Mouse (Mus musculus): Measurements from ENCODE around the gene Tmem107. TPM values are rescaled to one million over a fixed set of nuclear protein-coding genes. Genes with fewer than 3 reads are reported as not detected.
A peak's percentile ranks its signal among the peaks of the same experiment; 100 is the strongest.

Tmem107 gene
- polyA plus RNA-seq, 1 experiment from 2014 or later, result 28.2 TPM

DNA sequence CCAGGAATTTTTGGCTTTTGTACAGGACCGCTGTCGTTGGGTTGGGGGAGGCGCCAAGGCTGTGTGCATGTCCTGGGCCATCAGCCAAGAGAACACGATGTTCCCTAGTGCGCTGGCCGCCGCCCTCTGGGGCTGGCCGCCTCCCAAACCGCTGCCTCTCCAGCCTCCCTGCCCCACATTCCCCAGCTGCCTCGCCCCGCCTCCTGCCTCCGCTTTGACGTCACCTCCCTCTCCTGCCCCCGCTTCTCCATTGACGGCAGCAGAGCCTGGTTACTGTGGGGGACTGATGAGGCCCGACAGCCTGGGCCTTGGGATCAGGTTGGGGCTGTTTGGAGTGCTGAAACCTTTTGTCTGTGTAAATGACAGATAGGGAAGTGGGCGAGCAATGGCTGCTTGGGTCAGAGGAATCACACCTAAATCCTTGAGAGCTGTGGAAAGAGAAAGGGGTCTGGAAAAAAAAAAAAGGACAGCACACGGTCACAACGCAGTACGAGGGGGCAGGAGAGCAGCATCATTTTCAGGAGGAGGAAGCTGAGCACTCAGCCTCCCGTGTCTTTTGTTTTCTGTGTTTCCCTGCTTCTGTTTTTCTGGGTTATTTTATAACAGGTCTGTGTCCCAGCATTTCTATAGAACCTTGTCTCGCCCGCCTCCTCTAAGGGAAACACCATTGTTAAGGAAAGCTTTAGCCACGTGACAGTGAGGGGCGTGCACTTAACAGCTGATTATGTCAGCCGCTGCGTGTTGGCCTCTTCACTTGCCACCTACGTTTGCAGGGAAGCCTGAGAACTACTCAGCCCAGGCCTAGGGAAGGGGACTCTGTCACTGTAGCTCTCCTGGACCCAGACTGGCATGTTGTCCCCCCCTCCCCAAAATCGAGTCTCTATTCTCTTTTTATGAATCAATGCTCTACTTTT lies 26.6 kb downstream of the Tmem107 start:
- ATAC-seq (replicated peaks; ENCODE audit: insufficient number of reproducible peaks, low FRiP score, low TSS enrichment), result peak; percentile 40
- Histone ChIP-seq H3K9me3 (replicated peaks; ENCODE audit: control insufficient read depth, low read length) (no peaks in the 10 kb centered on the region), H3K9ac (ENCODE audit: low read depth, low read length) (peak overlapping the region; percentile 70), H3K36me3 (ENCODE audit: control insufficient read depth, insufficient read depth, low read length) (peaks cover 7% of the 10 kb centered on the region; the same call in 1 of the 2 replicates), H3K27ac (ENCODE audit: low read depth, low read length) (peak overlapping the region; percentile 96), H3K4me1 (ENCODE audit: control insufficient read depth, insufficient read depth, low read length) (peaks cover 50% of the 10 kb centered on the region), H3K27me3 (ENCODE audit: control insufficient read depth, insufficient read depth, low read length) (no peaks in the 10 kb centered on the region), H3K4me2 (peak overlapping the region; percentile 94), H3K4me3 (ENCODE audit: low read depth, low read length) (peak overlapping the region; percentile 44)
- 2% methylated on average over 29 of the region's 29 CpGs for WGBS (ENCODE audit: insufficient replicate concordance)

DNA sequence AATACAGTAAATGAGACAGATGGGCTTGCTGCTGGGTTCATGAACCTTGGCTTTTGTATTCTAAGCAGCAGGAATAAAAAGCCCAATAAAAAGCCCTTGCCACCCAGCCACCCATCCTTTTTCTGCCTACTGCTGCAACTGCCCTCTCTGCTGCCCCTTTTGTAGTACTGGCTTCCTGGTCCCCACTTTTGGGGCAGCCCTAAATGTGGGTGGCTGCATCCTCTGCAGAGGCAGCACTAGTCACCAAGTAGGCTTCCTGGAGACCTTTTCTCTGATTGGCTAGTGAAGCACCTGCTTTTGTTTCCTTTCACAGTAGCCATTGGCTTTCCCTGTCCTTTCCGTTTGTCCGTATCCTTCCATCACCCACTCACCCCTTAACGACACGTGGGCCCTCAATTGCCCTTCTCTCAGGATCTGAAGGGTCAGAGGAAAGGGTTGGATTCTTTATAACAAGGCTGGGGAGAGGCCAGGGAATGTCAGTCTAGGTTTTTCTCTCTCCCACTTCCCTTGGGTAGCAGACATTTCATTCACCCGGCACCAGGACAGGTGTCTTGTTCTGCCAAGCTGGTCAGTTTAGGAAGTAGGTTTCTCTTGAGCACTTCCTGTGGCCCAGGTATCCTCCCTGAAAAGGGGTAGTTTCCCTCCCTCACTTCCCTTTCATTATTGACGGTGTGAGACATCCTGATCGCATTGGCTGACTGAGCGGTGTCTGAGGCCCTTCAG lies 27.6 kb downstream of the Tmem107 start:
- H3K4me2 ChIP-seq, result peak overlapping the region; percentile 94
- peaks cover 10% of the 10 kb centered on the region for H3K36me3 ChIP-seq (ENCODE audit: control insufficient read depth, insufficient read depth, low read length)
- no peaks in the 10 kb centered on the region for H3K27me3 ChIP-seq (ENCODE audit: control insufficient read depth, insufficient read depth, low read length)
- H3K4me1 ChIP-seq (ENCODE audit: control insufficient read depth, insufficient read depth, low read length), result peaks cover 48% of the 10 kb centered on the region
- WGBS (ENCODE audit: insufficient replicate concordance), result 28% methylated on average over 8 of the region's 8 CpGs
- peak overlapping the region; percentile 70; the same call in 1 of the 2 replicates for H3K9ac ChIP-seq (ENCODE audit: low read depth, low read length)
- no peak for ATAC-seq (replicated peaks; ENCODE audit: insufficient number of reproducible peaks, low FRiP score, low TSS enrichment)
- H3K27ac ChIP-seq (ENCODE audit: low read depth, low read length), result peak overlapping the region; percentile 96
- H3K9me3 ChIP-seq (replicated peaks; ENCODE audit: control insufficient read depth, low read length), result no peaks in the 10 kb centered on the region
- H3K4me3 ChIP-seq (ENCODE audit: low read depth, low read length), result peak overlapping the region; percentile 58

GRCm38 (mm10) chr11:69098762-69099091 lies 28.1 kb downstream of the Tmem107 start:
- ATAC-seq (replicated peaks; ENCODE audit: insufficient number of reproducible peaks, low FRiP score, low TSS enrichment), result peak; percentile 55
- H3K4me1 ChIP-seq (ENCODE audit: control insufficient read depth, insufficient read depth, low read length), result peaks cover 48% of the 10 kb centered on the region

DNA sequence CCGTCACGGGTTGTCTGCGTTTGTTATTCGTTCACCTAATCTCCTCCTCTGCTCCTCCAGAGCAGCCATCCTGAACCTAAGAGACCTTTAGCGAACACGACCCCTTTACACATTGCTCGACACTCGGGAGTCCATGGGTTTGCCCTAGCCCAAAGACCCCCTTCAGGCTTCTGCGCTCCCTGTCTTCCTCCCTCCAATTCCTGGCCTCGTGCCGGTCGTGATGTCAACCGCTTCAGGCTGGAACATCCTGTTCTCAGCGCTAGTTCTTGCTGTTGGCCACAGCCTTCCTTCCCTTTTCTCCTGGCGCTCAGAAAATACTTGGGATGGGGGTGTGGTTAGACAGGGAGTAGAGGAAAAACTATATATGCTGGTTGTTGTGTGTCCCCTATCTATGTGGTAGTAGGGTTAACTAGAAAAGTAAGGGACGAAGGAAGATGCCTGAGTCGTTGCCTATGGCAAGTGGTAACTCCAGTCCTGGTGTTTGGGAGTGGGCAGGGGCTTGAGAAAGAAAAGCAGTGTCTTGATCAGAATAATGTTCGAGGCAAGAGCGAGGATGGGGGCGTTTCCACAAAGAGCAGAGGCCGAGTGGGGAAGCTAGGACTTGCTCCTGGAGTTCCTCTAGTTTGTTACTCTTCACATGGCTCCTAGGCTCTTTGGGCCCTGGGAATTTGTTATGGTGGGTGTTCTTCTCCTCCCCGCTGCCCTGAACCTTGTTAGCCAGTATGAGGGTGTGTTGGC lies 28.7 kb downstream of the Tmem107 start:
- Histone ChIP-seq H3K36me3 (ENCODE audit: control insufficient read depth, insufficient read depth, low read length) (peaks cover 21% of the 10 kb centered on the region), H3K4me3 (ENCODE audit: low read depth, low read length) (peak overlapping the region; percentile 58), H3K27ac (ENCODE audit: low read depth, low read length) (peak overlapping the region; percentile 96), H3K4me1 (ENCODE audit: control insufficient read depth, insufficient read depth, low read length) (peaks cover 48% of the 10 kb centered on the region), H3K27me3 (ENCODE audit: control insufficient read depth, insufficient read depth, low read length) (no peaks in the 10 kb centered on the region), H3K4me2 (peak overlapping the region; percentile 94), H3K9me3 (replicated peaks; ENCODE audit: control insufficient read depth, low read length) (no peaks in the 10 kb centered on the region), H3K9ac (ENCODE audit: low read depth, low read length) (peak overlapping the region; percentile 69)
- ATAC-seq (replicated peaks; ENCODE audit: insufficient number of reproducible peaks, low FRiP score, low TSS enrichment), result no peak
- WGBS (ENCODE audit: insufficient replicate concordance), result under 1% methylated on average over 22 of the region's 22 CpGs

More at GRCm38 (mm10) chr11:69098762-69099091, 28.1 kb downstream of the Tmem107 start:
- Histone ChIP-seq H3K9ac (ENCODE audit: low read depth, low read length) (peak overlapping the region; percentile 69), H3K27me3 (ENCODE audit: control insufficient read depth, insufficient read depth, low read length) (no peaks in the 10 kb centered on the region), H3K4me2 (peak overlapping the region; percentile 94), H3K36me3 (ENCODE audit: control insufficient read depth, insufficient read depth, low read length) (peaks cover 15% of the 10 kb centered on the region), H3K27ac (ENCODE audit: low read depth, low read length) (peak overlapping the region; percentile 96), H3K4me3 (ENCODE audit: low read depth, low read length) (peak overlapping the region; percentile 58), H3K9me3 (replicated peaks; ENCODE audit: control insufficient read depth, low read length) (no peaks in the 10 kb centered on the region)
- under 1% methylated on average over 19 of the region's 19 CpGs for WGBS (ENCODE audit: insufficient replicate concordance)

DNA sequence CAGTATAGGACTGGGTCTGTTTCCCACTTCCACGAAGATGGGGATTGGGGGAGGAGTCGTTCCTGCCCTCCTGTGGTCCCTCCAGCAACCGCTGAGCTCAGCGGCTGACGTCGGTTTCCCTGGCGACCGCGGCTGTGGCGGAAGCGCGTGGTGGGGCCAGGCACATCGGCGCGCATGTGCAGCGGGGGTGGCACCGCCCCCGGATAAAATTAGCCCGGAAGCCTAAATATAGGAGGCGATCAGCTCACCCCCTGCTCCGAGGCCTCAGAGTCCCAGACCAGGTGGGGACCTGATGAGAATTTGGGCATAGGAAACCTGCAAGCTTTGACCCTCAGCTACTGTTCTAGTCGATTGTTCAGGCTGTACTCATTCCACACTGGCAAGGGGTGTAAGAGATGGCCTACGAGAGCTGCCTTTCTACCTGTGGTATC lies 29.3 kb downstream of the Tmem107 start:
- ATAC-seq (replicated peaks; ENCODE audit: insufficient number of reproducible peaks, low FRiP score, low TSS enrichment), result 0 out of 2 replicates have a peak, but pooled peaks have one; percentile 2
- Histone ChIP-seq H3K4me1 (ENCODE audit: control insufficient read depth, insufficient read depth, low read length) (peaks cover 48% of the 10 kb centered on the region), H3K27me3 (ENCODE audit: control insufficient read depth, insufficient read depth, low read length) (no peaks in the 10 kb centered on the region), H3K9me3 (replicated peaks; ENCODE audit: control insufficient read depth, low read length) (no peaks in the 10 kb centered on the region), H3K4me2 (peak overlapping the region; percentile 94), H3K4me3 (ENCODE audit: low read depth, low read length) (peak overlapping the region; percentile 58), H3K36me3 (ENCODE audit: control insufficient read depth, insufficient read depth, low read length) (peaks cover 24% of the 10 kb centered on the region), H3K9ac (ENCODE audit: low read depth, low read length) (peak overlapping the region; percentile 69), H3K27ac (ENCODE audit: low read depth, low read length) (peak overlapping the region; percentile 96)
- 1% methylated on average over 23 of the region's 23 CpGs for whole genome bisulfite sequencing (ENCODE audit: insufficient replicate concordance)

- Histone ChIP-seq H3K9ac (ENCODE audit: low read depth, low read length) (0 out of 2 replicates have a peak overlapping the region, but pooled peaks have one; percentile 36), H3K4me1 (ENCODE audit: control insufficient read depth, insufficient read depth, low read length) (peaks cover 48% of the 10 kb centered on the region), H3K27me3 (ENCODE audit: control insufficient read depth, insufficient read depth, low read length) (no peaks in the 10 kb centered on the region), H3K9me3 (replicated peaks; ENCODE audit: control insufficient read depth, low read length) (no peaks in the 10 kb centered on the region), H3K27ac (ENCODE audit: low read depth, low read length) (peak overlapping the region; percentile 96), H3K4me3 (ENCODE audit: low read depth, low read length) (no peak overlapping the region), H3K4me2 (peak overlapping the region; percentile 94), H3K36me3 (ENCODE audit: control insufficient read depth, insufficient read depth, low read length) (peaks cover 28% of the 10 kb centered on the region)
- 88% methylated on average over 20 of the region's 20 CpGs for WGBS (ENCODE audit: insufficient replicate concordance)
- no peak for ATAC-seq (replicated peaks; ENCODE audit: insufficient number of reproducible peaks, low FRiP score, low TSS enrichment)
These were observed 30.2 kb downstream of the Tmem107 start for GRCm38 (mm10) chr11:69100639-69101360.

GRCm38 (mm10) chr11:69101604-69102402 lies 31.2 kb downstream of the Tmem107 start:
- peaks cover 38% of the 10 kb centered on the region for H3K4me1 ChIP-seq (ENCODE audit: control insufficient read depth, insufficient read depth, low read length)
- ATAC-seq (replicated peaks; ENCODE audit: insufficient number of reproducible peaks, low FRiP score, low TSS enrichment), result no peak
- no peak overlapping the region for H3K9ac ChIP-seq (ENCODE audit: low read depth, low read length)
- no peak overlapping the region for H3K4me3 ChIP-seq (ENCODE audit: low read depth, low read length)
- no peak overlapping the region for H3K4me2 ChIP-seq
- no peak overlapping the region for H3K27ac ChIP-seq (ENCODE audit: low read depth, low read length)
- WGBS (ENCODE audit: insufficient replicate concordance), result 88% methylated on average over 20 of the region's 21 CpGs
- no peaks in the 10 kb centered on the region for H3K27me3 ChIP-seq (ENCODE audit: control insufficient read depth, insufficient read depth, low read length)
- H3K9me3 ChIP-seq (replicated peaks; ENCODE audit: control insufficient read depth, low read length), result no peaks in the 10 kb centered on the region
- H3K36me3 ChIP-seq (ENCODE audit: control insufficient read depth, insufficient read depth, low read length), result peaks cover 33% of the 10 kb centered on the region

Measured in heart, embryonic 11.5 days (tissue).